Mouse (Mus musculus): Measurements from ENCODE around the gene Letm1.
A peak's percentile ranks its signal among the peaks of the same experiment; 100 is the strongest.

Gene Letm1

DNA sequence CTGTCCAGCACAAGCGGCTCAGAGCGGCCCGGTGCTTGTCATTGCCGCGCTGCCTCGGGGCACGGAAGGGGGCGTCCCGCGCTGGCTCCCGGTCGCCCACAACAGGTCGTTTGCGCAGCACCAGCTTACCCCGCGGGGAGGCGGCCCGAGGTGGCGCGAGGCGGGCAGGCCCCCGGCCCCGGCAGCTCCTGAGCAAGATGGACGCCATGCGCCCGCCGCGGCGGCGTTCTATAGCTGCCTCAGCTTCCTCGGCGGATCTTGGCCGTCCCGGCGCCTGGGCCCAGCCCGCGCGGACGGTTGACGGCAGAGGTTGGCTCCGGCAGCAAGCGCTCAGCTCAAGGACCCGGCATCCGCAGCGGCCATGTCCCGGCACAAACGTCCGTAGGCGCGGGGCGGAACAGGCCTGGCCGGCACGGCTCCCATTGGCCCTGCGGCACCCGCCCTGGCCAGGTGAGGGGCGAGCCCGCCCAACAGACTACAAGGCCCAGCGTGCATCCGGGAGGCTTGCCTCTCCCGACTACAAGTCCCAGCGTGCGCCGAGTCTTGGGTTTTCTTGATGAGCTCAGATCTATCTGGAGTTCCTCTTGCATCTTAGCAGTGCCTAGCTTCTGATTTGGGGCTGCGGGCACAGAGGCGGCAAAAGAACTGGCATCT lies at the start of gene Letm1:
TSS of gene Letm1 (minus strand) at position 473 of the 654 bp plus-strand sequence.
- peak; percentile 94 for DNase-seq

DNA sequence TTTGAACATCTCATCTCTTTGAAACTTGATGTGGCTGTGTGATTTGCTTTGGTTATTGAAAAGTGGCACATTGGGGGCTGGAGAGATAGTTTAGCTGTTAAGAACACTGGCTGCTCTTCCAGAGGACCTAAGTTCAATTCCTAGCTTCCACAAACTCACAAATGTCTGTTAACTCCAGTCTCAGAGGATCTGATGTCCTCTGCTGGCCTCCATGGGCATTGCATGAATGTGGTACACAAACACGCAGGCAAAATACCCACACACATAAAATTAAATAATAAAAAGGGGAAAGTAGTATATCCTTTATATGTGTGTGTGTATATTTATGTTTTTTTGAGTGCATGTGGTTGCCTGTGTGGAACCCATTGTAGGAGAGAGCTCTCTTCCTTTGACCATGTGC lies 48.2 kb upstream of the Letm1 start:
- DNase-seq: no peak

DNA sequence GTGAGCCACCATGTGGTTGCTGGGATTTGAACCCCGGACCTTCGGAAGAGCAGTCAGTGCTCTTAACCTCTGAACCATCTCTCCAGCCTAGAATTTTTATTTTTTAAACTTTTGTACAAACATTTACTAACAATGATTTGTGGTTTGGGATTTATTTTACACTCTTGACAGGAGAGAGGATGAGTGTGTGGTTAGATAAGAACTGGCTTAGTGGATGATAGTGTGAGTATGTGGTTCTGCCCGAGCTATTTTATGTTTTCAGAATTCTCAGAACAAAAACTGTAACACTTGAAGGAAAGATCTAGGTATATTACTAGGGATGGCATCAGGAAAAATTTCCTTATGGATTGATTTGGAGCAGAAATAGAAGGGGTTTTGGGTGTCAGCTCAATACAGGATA lies 47.3 kb upstream of the Letm1 start:
- no peak for DNase-seq

DNA sequence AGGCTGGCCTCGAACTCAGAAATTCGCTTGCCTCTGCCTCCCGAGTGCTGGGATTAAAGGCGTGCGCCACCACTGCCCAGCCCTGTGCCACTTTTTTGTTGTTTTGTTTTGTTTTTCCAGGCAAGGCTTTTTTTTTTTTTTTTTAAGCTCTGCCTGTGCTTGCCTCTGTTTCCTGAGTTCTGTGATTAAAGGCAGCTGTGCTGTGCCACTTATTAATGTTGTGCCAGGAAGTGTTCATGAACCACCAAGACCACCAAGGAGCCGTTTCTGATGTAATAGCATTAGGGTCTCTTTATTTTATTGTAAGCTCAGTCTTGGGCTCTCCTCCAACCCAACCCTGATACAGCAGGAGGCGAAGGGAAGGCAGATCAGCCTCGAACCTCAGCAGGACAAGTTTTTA lies 45.5 kb upstream of the Letm1 start:
- DNase-seq: no peak

DNA sequence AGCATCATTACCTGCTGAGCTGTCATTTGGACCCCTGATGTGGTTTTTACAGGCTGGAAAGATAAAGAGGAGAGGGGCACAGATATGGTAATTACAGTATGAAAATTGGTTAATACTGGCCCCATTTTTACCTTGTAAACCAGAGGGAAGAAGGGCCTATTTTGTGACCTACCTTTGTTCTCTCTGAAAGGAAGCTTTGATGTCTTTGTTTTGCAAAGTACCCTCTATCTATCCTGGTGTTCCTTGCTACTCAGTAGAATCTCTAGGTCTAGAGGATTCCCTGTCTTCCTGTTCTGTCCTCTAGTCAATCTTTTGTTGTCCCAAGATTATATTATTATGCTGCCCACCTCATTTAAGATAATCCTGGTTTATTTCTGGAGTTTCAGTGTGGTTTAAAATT lies 43.4 kb upstream of the Letm1 start:
- DNase-seq: no peak

DNA sequence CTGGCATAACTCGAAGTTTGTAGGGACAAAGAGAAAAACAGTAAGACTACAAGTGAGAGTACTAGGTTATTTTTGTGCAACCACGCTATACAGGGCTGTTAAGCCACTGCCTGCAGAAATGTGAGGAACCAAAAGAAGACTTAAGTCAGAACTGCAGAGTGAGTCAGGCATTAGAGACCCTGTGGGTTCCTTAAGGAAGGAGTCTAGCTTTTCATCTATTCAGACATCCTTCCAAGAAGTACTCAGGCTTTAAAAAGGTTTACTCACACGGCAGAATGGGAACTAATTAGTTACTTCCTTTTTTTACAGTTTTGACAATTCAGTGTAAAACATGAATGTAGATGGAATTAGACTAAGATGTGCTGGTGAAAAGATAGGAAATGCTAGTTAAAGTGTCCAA lies 39.8 kb upstream of the Letm1 start:
- no peak for DNase-seq

DNA sequence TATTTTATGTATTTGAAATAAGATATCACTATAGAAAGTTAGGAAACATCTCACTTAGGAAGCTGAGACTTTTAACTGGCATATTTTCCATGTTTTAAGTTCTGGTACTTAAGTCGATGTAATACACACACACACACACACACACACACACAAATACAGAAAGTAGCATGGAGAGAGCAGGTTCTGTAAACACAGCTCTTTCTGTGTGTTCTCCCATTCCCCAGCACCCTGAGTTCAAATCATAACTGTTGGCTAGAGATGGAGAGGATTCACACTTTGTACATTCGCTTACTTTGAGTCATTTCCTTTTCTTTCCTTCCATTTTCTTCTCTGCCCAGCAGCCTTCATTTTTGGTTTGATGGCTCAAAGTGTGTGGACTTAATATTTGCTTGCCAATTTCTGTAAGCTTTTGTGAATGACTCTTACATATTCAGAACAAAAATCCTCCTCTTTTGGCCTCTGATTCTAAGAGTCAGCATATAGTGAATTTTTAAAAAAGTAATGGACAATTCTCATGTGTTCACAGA lies 39.3 kb upstream of the Letm1 start:
- DNase-seq: no peak

DNA sequence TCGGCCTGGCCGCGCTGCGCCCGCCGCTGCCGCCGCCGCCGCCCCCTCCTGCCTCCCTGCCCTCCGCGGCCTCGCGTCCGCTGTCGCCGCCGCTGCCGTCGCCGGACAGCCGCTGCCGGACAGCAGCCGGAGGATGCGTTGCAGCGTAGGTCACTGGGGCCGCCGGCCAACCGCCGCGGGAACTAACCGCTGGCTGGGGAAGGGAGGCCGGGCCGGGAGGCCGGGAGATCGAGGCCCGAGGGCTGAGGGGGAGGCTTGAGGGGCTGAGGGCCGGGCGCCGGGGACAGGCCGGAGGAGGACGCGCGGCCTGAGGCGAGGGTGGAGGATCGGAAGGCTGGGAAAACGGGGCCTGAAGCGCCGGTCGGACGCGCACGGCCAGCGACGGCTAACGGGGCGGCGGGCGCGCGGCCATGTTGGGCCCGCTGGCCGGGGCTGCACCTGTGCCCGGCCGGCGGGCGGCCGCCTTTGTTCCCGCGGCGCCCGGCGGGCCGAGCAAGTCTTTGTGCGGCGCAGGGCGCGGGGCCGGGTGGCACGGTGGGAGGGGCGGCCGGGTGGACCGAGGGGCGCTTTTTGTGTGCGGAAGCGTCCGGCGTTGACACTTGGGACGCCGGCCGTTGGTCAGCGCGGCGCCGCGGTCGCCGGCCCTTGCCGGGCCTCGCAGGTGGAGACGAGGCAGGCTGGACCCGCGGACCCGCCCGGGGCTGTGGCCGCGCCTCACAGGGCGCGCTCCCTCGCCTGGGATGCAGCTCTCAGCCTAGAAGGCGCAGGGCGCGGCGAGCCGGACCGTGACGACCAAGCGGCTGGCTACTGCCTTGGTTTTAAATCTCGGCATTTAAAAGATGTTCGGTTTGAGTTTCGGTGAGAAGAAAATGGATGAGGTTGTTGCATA lies 38.4 kb upstream of the Letm1 start:
- peak; percentile 38 for DNase-seq

DNA sequence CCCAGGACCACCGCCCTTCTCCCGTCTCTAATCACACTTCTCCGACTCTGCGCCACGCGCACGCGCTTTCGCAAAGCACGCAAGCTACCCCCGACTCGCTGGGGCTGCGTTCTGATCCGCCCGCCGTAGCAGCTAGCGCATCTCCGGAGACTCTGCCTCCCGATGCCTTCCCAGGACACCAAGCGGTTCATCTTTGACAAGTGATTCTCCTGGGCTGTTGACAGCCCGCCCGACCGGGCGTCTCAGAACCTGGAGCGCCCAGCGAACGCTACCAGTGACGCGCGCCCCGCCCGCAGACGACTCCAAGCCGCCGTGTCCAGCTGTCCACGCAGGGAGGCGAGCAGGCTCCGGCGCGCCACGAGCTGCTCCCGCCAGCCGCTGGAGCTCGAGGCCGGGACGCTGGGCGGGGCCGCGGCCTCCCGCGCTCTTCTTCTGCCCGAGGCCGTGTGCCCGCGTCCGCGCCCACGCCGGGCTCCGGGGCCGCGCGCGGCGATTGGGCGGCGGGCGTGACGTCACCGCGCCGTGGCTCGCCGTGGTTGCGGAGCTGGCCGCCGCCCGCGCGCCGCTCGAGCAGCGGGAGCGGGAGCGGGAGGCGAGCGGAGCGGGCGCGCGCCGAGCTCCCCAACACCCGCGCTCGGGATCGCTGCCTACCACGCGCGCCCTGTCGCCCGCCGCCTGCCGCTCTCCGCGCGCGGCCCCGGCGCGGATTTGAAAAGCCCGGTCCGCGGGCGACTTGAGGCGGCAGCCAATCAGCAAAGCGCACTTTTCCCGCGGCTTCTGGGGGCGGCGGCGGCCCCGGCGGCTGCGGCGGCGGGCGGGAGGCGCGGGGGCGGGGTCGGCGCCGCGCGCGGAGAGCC lies 37.5 kb upstream of the Letm1 start, which contains the start of gene Nsd2:
TSS of gene Nsd2 (plus strand) at position 850 of the 857 bp plus-strand sequence.
- DNase-seq: peak; percentile 91

DNA sequence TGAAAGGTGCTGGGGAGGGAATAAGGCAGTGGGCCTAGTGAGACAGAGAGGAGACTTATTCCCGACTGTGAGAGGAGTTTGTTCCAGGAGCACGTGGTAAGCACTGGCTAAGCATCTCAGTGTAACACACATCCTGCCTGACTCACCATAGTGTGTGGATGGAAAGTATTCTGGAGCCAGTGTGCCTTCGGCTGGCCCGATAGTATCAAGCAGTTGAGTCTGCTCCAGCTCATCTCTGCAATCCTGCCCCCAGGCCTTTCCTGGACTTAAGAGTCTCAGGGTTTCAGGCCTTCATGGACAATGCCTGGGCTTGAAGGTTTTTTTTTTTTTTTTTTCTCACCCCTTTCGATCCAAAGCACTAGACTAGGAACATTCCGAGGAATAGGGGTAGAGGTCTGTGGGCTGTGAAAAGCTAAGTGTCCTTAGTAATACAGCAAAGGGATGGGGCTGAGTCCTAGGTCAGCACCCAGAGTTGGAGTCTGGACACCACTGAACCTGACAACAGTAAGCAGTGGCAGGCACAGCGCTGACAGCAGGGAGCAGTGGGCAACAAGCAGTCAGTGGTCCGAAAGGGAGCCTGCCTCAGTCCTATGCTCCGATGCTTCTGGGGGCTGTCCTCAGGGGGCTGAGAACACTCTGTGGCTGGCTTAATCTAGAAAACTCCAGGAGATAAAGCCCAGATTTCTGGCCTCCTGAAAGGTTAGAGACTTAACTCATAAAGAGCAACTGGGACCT lies 36.7 kb upstream of the Letm1 start:
- peak; percentile 25 for DNase-seq

DNA sequence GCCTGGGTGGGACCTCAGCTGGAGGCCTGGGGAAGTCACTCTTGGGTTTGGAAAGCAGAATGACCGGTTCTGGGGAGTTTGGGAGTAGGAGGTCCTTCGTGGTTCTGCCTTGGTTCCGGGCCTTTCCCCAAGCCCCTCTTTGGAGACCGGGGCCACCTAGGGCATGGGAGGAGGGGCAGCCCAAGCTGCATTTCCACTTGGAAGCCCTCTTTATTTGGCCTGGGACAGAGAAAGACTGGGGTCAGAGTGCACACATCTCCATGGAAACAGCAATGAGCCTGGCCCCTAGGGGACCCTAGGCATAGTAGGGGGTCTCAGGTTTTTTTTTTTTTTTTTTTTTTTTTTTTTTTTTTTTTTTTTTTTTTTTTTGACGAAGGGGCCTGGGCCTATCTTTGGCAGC lies 35.5 kb upstream of the Letm1 start:
- no peak for DNase-seq

DNA sequence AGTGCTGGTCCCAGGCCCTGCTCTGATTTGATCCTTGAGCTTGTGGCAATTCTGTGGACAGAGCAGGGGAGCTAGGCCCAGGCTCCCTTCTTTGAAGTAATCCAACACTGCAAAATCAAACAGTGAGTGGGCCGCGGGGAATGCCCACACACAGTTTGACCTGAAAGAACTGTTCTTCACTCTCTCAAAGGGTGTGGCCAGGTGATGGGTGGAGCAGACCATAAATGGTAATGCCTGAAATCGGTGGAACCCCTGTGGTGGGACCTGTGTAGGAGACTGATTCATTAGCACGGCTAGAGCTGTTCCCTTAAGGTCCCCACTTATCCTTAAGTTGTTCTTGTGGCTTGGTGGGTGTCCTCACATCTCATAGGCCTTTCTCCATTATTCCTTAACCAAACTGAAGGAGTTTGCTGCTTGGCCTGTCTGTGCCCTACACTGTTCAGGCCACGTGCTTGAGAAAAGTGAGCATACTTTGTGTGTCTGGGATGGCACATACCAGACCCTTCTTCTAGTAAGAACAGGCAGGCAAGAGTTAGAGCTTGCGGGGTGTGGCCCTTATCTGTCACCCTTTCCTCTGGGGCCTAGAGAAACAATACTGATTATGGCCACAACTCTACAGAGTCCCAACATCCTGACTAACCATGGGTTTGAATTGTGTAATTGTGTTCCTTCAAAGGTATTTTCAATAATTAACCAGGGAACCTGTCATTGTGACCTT lies 33.5 kb upstream of the Letm1 start:
- no peak for DNase-seq

DNA sequence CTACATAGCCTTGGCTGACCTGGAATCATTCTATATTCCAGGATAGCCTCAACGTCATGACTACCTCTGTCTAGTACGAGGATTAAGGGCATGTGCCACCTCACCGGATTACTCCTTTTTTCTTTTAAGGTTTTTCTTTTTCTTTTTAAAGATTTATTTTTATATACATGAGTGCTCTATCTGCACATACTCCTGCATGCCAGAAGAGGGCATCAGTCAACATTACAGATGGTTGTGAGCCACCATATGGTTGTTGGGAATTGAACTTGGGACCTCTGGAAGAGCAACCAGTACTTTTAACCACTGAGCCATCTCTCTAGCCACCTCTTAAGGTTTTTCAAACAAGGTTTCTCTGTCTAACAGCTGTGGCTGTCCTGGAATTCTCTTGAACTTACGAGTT lies 28.9 kb upstream of the Letm1 start:
- DNase-seq: no peak

DNA sequence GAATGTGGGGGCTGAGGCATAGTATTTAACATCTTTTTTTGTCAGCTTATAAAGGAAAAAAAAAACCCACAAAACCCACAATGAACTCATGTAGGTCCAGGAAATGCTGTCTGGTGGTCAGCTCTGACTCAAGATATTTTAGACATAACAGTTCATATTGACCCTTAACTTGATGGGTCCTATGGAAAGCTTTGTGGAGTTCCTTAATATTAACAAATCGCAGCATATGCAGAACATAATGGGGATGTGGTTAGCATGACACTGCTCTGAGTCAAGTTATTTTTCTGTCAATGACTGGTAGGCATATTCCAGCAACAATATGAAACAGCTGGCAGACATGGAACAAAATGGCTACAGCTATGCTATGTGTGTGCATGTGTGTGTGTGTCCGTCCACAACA lies 20.7 kb upstream of the Letm1 start:
- DNase-seq: no peak

DNA sequence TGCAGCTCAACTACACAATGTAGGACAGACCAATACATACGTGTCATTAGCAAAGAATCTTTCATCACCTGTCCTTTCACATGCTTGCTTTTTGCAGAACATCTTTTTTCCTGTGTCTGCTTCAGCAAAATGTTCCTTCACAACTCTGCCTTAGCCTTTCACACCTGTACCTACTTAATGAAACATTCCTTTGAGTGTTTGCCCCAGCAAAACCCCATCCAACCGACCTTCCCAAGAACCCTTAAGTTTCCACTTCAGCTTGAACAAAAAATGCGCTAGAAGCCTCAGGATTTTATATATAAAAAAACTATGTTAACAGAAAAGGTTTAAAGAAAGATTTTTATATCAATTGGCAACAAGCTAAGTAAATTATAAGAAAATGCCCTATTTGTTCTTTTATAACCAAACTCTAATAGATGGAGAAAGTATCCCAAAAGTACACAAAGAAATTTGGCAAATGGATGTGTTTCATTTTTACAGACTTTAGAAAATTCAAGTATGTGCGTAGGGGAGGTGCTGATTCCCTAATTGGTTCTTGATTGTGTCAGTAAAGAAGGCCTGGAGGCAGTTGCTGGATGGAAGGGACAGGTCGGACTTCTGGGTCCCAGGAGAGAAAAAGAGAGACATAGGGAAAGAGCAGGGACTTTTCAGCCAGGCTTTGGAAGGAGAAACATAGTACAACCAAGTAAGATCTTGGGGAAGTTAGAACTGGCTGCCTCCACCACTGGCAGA lies 9.5 kb upstream of the Letm1 start:
- DNase-seq: no peak

DNA sequence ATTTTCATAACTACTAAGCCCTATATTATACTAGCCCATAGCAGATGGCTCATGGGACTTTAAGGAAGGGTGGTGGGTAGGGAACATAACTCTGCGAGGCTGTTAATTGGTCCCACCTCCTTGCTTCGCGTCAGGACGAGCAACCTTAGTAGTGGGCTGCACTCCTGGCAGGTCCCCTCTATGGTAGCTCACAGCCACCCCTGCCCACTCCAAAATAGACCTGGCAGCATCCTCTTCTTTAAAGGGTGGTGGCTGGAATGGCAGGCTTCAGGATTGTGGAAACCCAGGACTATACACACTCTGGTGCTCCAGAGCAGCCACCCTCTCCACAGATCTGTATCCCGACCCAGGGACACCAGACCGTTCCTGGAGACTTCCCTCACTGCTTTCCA lies 378 bp upstream of the Letm1 start:
- peak; percentile 21 for DNase-seq

DNA sequence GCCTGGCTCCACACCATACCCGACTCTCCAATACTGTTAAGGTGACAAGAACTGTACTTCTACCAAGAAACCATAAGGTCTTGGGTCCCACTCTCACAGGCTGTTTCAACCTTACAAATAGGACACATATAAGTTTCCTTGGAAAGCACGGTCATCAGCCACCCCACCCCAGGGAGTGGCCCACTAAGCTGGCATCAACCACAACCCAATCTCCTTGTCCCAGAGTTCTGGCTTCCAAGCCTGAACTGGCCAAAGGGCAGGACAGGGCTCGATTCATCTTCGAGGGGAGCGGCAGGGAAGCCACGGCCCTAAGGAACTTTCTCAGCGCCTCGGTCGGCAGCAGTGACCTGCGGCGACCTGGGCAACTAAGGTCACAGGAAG lies 663 bp downstream of the Letm1 start:
- DNase-seq: no peak

DNA sequence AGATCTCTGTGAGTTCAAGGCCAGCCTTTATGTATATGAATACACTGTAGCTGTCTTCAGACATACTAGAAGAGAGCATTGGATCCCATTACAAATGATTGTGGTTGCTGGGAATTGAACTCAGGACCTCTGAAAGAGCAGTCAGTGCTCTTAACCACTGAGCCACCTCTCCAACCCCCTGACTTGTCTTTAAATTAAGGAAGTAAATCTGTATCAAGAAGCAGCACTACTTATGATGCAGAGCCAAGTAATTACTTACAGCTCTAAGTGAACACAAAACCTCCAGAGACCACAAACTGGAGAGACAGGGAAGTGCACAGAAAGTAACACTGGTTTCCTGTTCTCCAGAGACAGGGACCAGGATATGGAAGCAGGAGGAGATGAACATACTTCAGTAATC lies 5.4 kb downstream of the Letm1 start:
- no peak for DNase-seq

DNA sequence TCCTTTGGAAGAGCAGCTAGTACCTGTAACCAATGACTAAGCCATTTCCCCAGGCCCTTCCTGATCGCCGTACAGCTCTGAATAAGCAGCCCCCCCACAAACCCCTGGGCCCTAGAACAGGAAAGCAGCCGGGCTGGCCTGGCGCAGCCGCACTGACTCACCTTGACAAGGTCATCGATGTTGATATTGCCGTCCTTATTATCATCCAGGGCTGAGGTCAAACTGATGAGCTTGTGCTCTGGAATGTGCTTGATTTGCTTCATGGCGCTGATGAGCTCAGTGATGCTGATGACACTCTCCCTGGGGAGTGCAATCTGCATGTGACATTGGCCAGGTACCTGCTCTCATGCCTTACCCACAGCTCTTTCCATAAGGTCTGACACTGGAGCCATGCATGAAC lies 39.1 kb downstream of the Letm1 start:
- DNase-seq: no peak

DNA sequence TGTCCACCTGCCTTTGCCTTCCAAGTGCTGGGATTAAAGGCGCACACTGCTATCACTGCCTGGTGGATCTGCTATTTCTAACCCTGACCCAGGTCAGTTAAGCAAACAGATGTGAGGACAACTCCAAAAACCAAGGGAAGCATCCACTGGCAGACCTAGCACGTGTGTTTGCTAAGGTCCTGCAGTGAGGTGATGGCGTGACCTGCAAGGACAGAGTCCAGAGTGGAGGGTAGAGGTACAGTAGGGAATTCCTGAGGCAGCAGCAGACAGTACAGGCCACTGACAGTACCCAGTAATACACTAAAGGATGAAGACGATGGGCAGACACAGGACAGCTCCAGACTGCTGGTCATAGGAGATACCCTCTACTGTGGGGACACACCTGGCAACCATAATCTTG lies 42.1 kb downstream of the Letm1 start:
- DNase-seq: no peak

DNA sequence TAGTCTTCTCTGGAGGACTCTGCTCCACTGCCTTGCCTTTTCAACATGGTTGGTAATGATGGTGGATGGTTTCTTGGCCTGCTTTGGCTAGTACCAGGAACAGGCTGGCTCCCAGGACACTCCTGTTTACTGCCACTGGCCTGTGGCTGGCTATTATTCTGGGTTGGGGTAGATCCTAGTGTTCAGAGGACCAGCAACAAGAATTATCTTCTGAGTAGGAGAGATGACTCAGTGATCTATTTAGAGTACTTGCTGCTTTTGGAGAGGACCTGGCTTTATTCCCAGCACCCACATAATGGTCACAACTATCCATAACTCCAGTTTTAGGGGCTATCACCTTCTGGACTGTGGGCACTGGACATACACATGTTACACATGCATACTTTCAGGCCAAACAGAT lies 44.3 kb downstream of the Letm1 start:
- no peak for DNase-seq

All from right cerebral cortex, postnatal 14 days (tissue).